Mouse (Mus musculus): Measurements from ENCODE around the gene Klra9.
"Not testable (repeated sequence)": the region's sequence is repeated elsewhere in the genome, so short reads cannot be mapped to it uniquely, and the experiment has no call there.

Gene Klra9

DNA sequence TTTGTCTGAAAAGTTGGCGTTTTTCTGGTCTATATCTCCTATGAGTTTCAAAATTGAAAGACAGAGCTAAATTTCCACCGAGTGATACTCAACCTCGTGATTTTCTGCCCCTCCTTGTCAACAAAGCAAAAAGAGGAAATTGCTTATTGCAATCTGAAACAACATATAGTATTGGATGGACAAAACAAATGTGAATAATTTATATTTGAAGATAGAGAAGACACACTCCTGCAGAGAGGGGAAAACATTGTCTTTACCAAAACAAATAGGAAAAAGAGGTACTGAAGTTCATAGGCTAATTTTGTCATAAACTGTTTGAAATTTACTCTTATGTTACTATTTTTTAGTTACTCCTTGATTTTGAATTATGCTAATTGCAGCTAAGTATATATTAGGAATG lies at the start of gene Klra9:
TSS of gene Klra9 (minus strand) at position 101 of the 400 bp plus-strand sequence.
- in situ Hi-C loops (cut with MboI, MseI): not testable (repeated sequence)

- in situ Hi-C loops (cut with MboI, MseI): no loop called here
These were observed 44.6 kb upstream of the Klra9 start for GRCm38 (mm10) chr6:130237536-130237935.

DNA sequence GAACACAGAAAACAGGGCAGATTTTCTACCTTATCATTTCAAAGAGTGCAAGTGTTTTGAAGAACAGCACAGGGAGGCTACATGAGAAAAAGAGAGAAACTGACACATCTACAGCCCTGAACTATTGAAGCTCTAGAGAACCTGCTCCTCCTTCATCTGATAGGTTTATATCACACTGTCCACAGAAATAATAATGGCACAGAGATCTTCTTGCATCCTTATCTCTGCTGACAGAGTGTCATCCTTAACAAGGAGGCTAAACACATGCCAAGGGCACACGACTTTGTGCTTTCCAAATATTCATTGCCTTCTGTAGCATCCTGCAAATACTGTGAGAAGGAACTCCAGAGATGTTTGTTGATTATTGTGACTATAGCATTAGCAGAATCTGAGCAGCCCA lies 43.7 kb upstream of the Klra9 start:
- in situ Hi-C loops (cut with MboI, MseI): no loop called here

DNA sequence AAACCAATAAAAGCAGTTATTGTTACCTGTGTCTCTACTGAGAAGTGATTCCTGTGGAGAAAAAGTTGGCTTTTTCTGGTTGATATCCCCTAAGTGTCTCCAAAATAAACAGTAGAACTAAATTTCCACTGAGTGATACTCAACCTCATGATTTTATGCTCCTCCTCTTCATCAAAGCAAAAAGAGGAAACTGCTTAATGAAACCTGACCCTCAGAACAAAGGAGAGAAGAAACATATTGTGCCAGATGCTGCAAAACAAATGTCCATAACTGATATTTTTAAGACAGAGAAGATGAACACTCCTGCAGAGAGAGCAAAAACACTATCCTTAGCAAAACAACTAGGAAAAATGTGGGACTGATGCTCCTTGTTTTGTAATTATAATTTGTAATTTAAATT lies 40.3 kb upstream of the Klra9 start, which contains the start of gene Klra7:
TSS of gene Klra7 (minus strand) at position 101 of the 400 bp plus-strand sequence.
- in situ Hi-C loops (cut with MboI, MseI): no loop called here

- in situ Hi-C loops (cut with MboI, MseI): not testable (repeated sequence)
These were observed 4.5 kb upstream of the Klra9 start for GRCm38 (mm10) chr6:130197453-130197852.

DNA sequence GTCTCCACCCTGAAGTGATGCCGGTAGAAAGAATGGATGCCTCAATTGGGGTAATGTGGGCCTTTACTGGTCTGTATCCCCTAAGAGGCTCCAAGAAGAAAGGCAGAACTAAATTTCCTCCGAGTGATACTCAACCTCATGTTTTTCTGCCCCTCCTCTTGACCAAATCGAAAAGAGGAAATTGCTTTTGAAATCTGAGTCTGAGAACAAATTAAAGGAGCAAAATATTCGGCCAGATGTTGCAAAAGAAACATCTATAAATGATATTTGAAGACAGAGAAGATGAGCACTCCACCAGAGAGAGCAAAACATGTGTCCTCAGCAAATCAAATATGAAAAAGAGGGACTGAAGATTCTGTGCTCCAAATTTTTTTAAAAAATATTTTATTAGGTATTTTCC lies 63.1 kb downstream of the Klra9 start, which contains the start of gene Klra8:
TSS of gene Klra8 (minus strand) at position 101 of the 400 bp plus-strand sequence.
- in situ Hi-C loops (cut with MboI, MseI): not testable (repeated sequence)

Data from T-helper 1 cell (primary cell).